Mouse (Mus musculus) inflammation-experienced regulatory T-cells, adult 6 months (primary cell): Measurements from ENCODE around the gene Zbtb7b. TPM values are rescaled to one million over a fixed set of nuclear protein-coding genes. Genes with fewer than 3 reads are reported as not detected.

ENCODE experiments used
- ATAC-seq: one replicate; pipeline ENCODE4 v1.8.0; 2017
- polyA plus RNA-seq, 3 experiments: library from polyadenylated mRNA; unstranded; fragments of 100-300 nt; shearing (Covaris generic); gene quantifications; one replicate each; pipeline ENCODE4 v1.2.1; 2017

The Zbtb7b gene
- polyA plus RNA-seq, 3 experiments from 2014 or later = 11.1 to 16.2 (median 11.4) TPM

DNA sequence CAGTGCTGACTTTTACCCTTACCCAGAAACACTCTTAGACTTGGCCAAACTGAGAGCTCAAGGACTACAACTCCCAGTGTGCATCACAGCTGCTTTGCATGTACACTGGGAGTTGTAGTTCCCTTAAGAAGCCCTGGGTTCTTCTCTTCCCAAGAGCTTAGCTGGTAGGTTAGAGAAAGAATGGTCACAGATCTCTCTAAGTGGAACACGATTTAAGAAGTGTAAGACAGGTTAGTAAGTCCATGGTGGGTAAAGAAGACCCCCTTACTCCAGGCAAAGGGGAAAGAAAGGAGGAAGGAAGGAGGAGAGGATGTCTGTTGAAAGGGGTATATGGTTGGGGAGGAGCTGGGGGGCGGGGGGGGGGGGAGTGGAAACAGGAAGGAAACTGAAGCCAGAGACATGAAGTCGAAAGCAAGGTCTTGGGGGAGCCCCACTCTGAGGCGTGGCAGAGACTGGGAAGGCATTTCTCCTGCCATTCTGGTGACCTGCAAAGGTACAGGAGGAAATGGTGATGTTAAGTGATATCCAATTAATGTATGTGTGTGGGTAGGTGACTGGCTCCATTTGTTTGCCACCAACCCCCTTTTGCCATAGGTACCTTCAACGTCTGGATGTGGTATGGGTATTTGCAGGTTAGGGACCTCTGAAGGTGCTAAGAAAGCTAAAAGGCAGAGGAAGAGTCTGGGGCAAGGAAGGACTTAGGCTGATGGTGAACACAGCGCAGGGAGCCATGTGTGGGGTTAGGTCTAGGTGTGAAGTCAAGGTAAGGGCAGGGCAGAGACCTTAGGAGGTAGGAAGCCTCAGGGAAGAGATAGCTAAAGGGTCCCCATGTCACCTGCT lies 5.5 kb downstream of the Zbtb7b start:
- peak; percentile 47 for ATAC-seq

DNA sequence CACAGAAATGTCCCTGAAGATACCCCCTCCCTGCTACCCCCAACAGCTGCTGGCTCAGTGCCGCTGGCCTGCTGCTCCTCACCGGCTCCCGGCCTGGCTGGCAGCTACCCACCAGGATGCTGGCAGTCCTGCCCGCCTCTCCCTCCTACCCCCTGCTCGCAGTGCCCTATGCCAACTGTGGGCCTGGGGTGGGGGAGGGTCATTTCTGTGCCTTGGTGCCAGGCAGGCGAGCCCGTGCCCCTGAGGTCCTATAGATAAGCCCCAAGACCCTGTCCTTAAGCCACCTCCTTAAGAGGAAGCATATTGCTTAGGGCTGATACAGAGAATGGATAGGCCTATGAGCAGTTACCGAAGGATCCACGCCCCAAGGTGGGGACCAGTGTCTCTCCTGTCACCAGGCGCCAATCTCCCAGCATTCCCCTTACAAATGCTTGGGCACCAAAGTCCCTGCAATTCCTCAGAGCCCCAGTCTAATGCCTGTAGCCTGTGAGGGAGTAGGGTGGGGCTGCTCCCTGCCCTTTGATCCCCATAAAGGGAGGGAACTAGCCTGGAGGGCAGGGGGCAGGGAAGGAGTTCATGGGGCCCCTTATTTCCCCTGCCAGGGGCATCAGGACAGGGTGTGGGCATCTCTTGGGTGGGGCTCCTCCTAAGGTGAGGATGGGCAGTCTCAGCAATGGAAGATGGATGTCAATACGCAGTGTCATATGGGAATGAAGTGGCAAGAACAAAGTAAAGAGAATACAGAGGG lies 6.3 kb downstream of the Zbtb7b start:
- ATAC-seq = no peak

DNA sequence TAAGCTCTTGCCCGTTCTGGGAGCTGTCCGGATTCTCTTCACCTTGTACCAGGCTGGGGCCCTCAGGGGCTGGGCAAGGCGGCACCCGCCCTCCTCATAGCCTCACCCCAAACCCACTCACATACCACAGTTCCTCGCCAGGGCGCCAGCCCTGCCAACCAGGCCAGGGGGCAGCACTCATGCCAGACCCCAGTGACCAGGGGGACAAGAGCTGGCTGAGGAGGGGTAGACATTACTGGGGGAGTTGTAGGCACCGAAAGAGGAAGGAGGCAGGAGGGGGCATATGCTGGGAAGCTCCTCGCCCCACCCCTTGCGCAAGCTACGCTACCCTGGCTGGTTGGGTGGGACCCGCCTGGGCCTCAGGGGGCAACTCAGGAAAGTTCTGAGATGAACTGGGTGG lies 6.9 kb downstream of the Zbtb7b start:
- no peak for ATAC-seq

DNA sequence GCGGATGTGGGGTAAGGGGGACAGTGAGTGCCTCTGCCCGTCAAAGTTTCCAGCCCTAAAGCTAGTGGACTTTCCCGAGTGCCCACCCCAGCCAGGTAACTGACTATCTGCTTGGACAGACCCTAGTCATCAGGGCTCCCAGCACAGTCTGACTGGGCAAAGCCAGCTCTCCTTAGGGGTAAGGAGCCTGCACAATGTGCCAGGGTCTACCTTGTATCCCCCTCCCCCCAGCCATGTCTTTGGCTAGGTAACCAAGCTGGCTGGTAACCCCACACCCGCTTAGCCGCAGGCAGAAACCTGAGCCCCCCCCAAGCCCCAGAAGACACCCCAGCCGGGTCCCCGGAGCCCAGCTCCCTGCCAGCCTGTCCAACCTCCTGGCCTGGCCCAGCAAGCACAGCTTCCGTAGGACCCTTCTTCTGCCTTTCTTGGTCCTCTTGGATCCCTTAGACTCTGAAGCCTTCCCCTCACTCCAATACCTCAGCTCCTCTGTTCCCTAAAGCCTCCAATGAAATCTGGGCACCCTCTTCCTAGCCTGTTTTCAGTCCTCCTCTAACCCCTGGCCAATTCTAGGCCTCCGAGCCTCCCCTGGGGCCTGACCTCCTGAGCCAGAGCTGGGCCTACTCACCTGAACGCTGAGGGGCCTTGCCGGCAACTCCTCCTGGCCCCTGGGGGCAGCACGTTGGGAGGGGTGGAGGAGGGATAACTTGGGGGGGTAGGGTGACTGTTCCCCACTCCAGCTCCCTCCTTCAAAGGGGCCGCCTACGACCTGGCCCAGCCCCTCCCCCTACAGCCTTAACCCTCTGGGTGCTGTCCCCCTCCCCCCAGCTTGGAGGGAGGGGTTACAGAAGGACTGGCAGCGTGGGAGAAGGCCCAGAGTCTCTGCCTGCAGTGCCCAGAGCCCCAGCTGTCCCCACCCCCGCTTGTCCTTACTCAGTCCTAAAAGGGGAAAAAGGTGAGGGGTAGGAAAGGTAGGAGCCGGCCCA lies 7.8 kb downstream of the Zbtb7b start:
- no peak for ATAC-seq

DNA sequence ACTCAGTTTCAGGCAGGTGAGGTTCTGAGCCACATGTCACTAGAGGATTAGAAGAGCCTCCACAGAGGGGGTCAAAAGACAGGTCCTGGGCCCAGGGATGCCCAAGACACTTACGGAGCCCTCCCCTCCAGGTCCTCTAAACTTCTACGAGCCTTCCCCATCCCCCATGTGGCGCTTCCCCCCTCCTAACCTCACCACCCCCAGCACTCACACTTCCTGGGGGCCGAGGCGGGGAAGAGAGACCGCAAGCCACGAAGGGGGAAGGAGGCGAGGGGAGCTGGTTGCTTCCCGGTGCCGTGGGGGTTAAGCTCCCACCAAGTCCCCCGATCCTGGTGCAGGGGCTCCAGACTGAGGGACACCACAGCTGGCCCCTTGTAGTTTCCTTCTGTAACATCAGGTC lies 9.1 kb downstream of the Zbtb7b start:
- no peak for ATAC-seq

DNA sequence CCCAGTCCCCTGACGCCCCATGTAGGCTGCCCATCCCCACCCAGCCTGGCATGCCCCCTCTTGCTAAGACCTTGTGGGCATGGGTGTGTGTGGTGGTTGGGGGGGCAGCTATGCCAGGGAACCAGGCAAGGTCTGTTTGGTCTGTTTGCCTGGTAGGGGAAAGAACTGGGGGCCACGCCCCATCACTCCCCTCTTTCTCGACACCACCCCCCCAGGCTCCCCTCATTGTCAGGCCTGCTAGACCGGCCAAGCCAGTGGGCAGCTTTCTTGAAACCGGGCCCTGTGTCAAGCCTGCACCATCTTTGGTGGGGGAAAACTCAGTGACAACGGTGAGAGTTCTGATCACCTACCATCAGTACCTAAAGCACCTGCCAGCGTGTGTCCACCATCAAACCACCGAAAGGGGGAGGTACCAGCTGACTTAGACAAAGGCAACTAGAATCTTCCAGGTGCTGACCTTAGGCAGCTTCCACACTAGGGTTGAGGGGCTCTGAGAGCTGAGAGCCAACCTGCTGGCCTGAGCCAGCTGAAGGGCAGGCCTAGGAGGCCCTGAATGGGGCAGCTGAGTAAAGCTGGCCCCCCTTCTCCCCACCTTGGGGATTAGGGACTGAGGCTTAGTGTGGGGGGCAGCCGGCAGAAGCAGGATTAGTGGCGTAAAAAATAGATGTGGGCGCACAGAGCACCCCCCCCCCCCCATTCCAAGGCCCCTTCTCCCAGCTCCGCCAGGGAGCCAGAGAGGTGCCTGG lies 10.1 kb downstream of the Zbtb7b start:
- no peak for ATAC-seq

DNA sequence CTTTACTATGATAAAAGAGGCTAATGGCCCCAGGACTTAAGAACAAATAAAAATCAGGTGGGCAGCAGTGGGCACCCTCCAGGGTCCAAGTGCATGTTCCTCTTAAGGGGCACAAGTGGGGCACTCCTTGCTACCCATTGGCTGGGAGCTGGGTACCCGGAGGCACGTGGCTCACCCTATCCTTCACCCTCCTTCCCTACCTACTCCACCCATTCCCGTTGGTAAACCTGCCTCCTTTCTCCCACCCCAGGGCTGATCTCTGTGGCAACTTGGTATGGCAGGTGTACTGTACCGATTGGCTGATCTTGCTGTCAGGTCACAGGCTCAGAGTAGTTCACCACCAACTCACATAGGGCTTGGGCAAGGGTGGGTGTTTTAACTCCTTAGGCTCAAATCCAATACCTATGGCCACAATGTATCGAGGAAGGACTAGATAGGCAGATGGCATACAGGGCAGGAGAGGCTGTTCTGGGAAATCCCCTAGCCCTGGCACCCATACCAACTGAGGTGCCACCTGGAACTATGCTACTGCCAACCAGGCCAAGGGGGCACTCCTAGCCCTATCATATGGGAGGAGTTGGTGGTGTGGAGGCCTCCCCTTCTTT lies 10.8 kb downstream of the Zbtb7b start:
- no peak for ATAC-seq

DNA sequence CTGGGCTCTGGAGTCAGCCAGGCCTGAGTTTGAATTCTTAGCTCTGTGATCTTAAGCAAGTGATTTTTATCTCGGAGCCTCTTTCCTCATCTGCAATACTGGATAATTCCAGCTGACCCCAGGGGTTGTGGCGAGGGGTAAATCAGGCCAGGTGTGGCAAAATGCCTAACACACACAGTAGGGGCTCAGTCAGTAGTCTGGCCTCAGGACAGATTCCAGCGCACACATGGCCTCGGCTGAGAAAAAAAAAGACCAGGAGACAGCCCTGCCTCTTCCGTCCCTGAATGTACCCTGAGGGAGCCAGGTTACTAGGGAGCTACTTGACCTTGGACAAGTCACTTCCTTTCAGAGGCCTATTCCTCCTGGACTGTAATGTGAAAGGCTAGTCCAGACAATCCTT lies 11.6 kb downstream of the Zbtb7b start:
- ATAC-seq = no peak

DNA sequence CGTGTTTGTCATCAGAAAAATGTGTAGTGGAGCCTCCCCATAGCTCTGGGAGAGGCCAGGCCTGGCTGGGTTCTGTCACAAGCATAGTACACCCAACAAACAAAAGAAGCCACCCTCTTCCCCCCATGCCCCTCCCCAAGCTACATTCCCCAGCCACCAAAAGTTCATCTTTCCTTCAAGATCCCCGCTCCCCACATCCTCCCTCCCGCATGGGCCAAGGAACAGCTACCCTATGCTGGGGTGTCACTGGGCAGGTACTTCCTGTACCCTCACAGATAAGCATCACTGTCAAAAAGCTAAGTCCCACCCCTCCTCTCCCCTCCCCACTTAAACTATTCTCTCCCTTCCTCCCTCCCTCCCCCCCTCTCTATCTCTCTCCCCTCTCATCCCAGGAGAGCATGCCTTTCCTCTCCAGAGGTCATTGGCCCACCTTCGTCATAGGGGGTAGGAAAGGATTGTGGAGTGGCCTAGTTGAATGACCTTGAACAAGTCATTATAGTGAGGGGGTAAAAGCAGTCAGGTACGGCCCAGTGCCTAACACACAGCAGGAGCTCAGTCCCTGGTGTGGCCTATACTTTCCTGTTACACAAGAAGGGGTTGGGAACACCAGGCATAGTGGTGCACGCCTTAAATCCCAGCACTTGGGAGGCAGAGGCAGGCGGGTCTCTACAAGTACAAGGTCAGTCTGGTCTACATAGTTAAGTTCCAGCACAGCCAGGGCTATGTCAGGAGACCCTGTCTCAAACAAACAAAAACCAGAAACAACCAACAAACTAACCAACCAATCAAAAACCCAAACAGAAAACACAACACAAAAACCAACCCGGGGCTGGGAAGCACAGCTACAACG lies 12.3 kb downstream of the Zbtb7b start:
- peak; percentile 57 for ATAC-seq

DNA sequence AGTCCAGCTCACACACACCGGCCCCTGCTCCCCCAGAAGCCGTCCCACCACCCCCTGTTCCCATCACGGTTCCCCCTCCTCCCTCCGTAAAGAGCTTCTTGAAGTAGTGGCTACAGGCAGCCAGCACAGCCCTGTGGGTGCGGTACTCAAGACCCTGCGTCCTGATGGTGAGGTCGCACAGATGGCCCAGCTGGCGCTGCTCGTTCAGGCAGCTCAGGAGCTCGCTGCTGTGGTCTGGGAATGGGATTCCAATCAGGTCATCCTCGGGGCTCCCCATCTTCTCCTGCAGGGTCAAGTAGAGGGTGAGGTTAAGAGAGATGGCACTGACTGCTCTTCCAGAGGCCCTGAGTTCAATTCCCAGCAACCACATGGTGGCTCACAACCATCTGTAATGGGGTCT lies 13.3 kb downstream of the Zbtb7b start:
- ATAC-seq = no peak

DNA sequence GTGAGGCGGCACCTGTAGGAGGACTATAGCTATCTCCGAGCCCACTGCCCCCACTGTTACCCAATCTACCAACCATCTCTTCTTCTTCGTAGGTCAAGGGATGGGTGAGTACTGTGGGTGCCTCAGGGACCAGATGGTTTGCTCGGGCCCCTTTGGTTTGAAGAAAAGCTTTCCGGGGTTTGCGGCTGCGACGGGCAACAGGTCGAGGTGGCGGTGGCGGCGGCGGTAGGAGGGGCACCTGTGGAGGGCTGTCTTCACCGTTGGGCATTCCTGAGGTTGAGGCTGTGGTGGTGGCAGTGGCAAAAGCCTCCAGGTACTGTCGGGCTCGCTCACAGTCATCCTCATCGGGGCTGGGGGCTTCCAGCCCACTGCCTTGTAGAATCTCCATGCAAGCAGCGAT lies 13.9 kb downstream of the Zbtb7b start:
- ATAC-seq = no peak

DNA sequence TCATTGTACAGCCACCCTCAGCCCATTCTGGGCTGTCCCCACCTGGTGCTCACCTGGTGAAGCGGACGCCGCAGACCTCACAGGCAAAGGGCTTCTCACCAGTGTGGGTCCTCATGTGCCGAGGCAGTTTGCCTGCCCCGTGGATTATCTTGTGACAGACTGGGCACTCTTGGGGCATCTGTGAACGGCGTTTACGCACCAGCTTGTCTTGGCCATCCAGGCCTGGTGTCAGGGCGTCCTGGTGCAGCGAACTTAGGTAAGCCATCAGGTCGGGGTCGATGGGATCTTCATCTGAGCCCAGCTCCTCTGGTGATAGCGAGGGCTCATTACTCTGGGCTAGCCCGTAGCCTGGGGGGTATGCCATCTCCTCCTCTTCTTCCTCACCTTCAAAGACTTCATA lies 14.3 kb downstream of the Zbtb7b start:
- ATAC-seq = no peak

DNA sequence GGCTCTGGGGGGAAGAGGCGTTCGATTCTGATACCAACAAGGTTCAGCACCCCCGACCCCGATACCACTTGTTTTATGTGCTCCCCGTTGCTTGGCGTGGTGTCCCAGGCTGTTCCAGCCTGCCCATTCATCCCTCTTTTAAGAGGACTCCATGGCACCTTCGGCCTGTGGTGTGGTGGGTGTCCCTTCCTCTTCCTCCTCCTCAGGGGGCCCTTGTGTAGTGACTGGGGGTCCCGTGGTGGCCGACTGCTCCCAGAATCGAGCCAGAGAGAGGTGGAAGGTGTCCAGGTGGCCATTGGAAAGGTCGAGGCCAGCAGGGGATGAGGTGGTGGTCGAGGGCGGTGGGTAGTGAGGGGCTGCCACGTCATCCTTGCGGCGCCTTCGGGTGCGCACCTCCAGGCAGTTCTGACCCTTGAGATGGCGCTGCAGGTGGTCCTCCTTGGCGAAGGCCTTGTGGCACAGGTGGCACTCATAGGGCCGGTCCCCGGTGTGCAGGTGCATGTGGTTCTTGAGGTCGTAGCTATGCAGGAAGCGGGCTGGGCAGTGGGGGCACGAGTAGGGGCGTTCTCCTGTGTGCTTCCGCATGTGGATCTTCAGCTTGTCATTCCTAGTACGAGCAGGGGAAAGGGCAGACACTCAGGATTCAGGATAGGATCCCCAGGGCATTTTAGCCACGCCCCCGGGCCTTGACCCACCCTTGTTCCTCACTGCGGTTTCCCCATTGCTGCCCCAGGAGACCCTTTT lies 15.0 kb downstream of the Zbtb7b start:
- ATAC-seq = no peak

DNA sequence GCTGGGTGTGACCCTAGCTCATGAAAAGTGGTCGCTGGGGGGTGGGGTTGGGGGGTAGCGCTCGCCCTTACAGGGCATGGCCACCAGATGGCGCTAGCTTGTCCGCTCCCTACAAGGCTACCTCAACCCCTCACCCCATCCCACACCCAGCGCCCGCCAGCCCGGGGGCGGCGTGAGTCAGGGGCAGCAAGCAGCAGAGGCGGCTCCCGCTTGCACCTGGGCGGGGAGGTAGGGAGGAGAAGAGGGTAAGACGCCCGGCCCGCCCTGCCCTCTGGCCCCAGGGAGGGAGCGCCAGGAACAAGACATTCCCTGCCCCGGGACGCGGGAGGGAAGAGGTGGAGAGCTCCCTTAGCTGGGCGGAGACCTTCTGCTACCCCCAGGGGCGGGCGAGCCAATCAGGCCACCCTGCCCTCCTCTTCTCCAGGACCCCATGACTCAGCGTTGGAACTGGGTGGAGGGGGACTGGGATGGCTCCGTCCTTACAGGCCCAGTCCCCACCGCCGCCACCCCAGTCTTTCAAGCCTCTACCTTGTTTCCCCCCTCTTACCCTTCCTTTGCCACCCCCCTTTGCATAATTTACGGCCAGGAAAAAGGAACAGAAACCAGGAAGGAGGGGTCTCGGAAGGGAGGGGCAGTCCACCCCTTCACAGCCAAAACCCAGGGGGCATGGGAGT lies 16.0 kb downstream of the Zbtb7b start:
- ATAC-seq = peak; percentile 36

DNA sequence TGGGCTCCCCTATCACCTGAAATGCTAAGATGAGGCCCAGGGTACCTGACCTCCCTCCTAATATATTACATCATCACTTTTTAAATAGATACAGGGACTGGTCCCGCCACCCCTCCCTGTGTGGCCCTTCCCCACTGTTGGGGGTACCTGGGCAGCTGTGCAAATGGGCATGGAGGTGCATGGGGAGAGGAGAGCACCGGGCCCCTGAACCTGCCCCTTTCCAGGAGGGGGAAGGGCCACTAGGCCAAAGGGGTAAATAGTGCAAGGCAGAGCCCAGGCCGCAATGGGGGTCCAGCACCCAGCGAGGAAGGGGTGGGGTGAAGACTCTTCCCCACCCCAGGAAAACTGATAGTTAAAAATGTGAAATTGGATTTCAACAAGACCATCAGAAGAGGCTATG lies 16.7 kb downstream of the Zbtb7b start:
- no peak for ATAC-seq

DNA sequence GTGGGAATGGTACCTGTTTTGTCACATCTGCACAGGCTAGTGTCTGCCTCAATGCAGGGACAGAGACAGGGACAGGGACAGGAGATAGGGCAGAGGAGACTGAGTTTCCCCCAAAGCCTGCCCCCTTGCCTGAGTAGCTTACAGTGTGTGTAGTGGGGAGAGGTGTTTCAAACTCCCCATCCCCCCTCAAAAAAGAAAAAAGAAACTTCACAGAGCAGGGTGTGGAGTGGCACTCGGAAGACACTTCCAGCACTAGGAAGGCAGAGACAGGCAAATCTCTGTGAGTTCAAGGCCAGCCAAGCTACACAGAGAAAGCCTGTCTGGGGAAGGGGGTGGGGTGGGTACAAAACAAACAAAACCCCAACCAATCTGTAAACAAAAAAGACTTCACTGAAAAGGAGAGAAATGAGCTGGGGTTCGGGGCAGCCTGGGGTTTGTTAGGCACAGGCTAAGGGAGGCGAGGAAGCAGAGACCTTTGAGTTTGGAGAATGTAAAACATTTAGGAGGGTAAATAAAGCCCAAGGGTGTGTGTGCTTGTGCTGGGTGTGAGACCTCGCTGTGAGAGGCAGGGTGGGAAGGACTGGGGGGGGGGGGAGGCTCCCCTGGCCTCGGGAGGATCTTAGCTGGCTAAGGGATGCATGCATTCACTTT lies 20.9 kb downstream of the Zbtb7b start:
- no peak for ATAC-seq

DNA sequence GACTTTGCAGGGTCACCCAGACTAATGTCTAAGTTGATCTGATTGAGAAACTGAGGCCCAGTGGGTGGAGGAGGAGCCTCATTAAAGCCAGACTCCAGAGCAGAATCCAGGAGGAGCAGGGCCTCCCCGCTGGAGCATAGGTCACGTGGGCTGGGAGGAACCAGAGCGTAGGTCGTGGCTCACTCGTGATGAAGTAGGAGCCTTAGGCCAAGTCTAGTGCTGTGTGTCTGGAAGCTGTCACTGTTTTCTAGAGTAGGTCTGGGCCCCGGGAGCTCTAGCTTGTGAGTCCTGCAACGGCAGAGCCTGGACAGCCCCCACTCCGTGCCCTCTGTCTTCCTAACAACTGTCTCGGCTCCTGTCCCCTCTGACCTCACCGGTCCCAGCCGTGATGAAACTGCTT lies 27.2 kb downstream of the Zbtb7b start:
- no peak for ATAC-seq

DNA sequence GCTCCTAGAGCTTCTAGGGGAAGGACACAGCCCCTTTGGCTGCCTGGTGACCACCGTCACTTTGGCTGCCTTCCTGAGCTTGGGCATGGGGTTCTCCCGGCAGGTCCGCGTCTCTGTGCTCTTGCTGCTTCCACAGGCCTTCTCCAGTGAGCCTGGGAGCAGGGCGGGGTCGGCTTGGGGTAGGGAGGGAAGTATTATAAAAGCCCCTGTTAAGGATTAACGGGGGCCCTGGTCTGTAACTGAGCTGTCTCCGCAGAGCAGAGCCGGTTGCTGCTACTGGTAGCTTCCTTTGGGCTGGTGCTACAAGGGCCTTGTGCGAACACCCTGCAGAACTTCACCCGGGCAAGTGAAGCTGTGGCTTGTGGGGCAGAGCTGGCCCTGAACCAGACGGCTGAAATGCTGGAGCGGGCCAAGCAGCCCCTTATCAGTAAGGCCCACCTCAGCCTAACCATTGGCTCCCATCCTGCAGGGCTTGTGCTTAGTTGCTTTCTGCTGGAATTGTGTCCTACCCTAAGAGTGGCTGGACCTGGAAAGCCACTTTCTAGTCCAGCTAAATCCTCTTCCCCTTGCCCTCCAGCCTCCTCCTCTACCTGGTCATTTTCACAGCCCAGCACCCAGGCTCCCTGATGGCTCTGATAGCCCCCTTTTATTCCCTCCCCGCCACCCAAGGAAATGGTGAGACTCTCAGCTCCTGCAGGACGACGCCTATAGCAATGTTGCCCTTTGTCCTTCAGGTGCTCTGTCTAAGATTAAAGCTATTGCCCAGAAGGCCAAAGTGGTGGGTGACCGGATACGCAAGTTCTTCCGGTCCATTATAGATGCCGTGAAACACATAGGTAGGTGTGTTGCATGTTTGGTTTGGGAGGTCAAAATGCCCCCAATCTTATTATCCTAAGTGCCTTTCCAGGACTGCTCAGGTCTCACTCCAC lies 28.8 kb downstream of the Zbtb7b start:
- ATAC-seq = no peak
